Mouse (Mus musculus) activated CD4-positive, CD25-positive, alpha-beta regulatory T cell, adult 4 months (primary cell): ENCODE data around the gene Skp1a. TPM values are rescaled to one million over a fixed set of nuclear protein-coding genes. Genes with fewer than 3 reads are reported as not detected.
"Not testable (repeated sequence)": the region's sequence is repeated elsewhere in the genome, so short reads cannot be mapped to it uniquely, and the experiment has no call there.

Source experiments
- ATAC-seq: one replicate; pipeline ENCODE4 v1.8.0; 2017
- polyA plus RNA-seq, 2 experiments: library from polyadenylated mRNA; unstranded; fragments of 100-300 nt; shearing (Covaris generic); gene quantifications; one replicate each; pipeline ENCODE4 v1.2.1; 2017

The Skp1a gene
- polyA plus RNA-seq: 100 to 1,000 TPM; 281 to 307 TPM

GRCm38 (mm10) chr11:52231606-52232541, at the start of gene Skp1a:
Gene Skp1a, plus strand, starts transcription at chr11:52231995.
- ATAC-seq: peak; percentile 79

GRCm38 (mm10) chr11:52196496-52197023, 35.2 kb upstream of the Skp1a start:
- not testable (repeated sequence) for ATAC-seq

GRCm38 (mm10) chr11:52213887-52214286, 17.9 kb upstream of the Skp1a start, which contains the start of gene Olfr1371:
Gene Olfr1371, minus strand, starts transcription at chr11:52213987.
- ATAC-seq: no peak

- ATAC-seq: no peak
These were observed 11.5 kb upstream of the Skp1a start for GRCm38 (mm10) chr11:52220282-52220681.

- ATAC-seq: not testable (repeated sequence)
These were observed 9.9 kb upstream of the Skp1a start for GRCm38 (mm10) chr11:52221921-52222320.

GRCm38 (mm10) chr11:52222891-52223290, 8.9 kb upstream of the Skp1a start:
- peak; percentile 24 for ATAC-seq

- ATAC-seq: peak; percentile 95
These were observed 7.7 kb upstream of the Skp1a start for GRCm38 (mm10) chr11:52223968-52224682.

- ATAC-seq: no peak
These were observed 5.7 kb upstream of the Skp1a start for GRCm38 (mm10) chr11:52225986-52226599.

- no peak for ATAC-seq
These were observed 4.7 kb upstream of the Skp1a start for GRCm38 (mm10) chr11:52227053-52227452.

- ATAC-seq: no peak
These were observed 4.1 kb upstream of the Skp1a start for GRCm38 (mm10) chr11:52227466-52228226.

GRCm38 (mm10) chr11:52228722-52229448, 2.9 kb upstream of the Skp1a start:
- ATAC-seq: no peak

GRCm38 (mm10) chr11:52230694-52231093, 1.1 kb upstream of the Skp1a start:
- no peak for ATAC-seq

- no peak for ATAC-seq
These were observed 1.4 kb downstream of the Skp1a start for GRCm38 (mm10) chr11:52233043-52233653.

GRCm38 (mm10) chr11:52233906-52234305, 2.1 kb downstream of the Skp1a start:
- no peak for ATAC-seq

- no peak for ATAC-seq
These were observed 2.7 kb downstream of the Skp1a start for GRCm38 (mm10) chr11:52234509-52234908.

- peak; percentile 70 for ATAC-seq
These were observed 9.2 kb downstream of the Skp1a start for GRCm38 (mm10) chr11:52240898-52241542.

- no peak for ATAC-seq
These were observed 17.7 kb downstream of the Skp1a start for GRCm38 (mm10) chr11:52249452-52249851.

GRCm38 (mm10) chr11:52251770-52252169, 20.0 kb downstream of the Skp1a start:
- no peak for ATAC-seq

- no peak for ATAC-seq
These were observed 20.9 kb downstream of the Skp1a start for GRCm38 (mm10) chr11:52252692-52253091.

- ATAC-seq: no peak
These were observed 22.0 kb downstream of the Skp1a start for GRCm38 (mm10) chr11:52253674-52254375.
